Mouse (Mus musculus) inflammation-experienced regulatory T-cells, adult 6 months (primary cell): Measurements from ENCODE around the gene Acaca. TPM values are rescaled to one million over a fixed set of nuclear protein-coding genes. Genes with fewer than 3 reads are reported as not detected.

Experiments used
- ATAC-seq: one replicate; pipeline ENCODE4 v1.8.0; 2017
- polyA plus RNA-seq, 3 experiments: library from polyadenylated mRNA; unstranded; fragments of 100-300 nt; shearing (Covaris generic); gene quantifications; one replicate each; pipeline ENCODE4 v1.2.1; 2017

Acaca gene
- polyA plus RNA-seq, 3 experiments from 2014 or later, result 3.5 to 4.9 (median 4.8) TPM

DNA sequence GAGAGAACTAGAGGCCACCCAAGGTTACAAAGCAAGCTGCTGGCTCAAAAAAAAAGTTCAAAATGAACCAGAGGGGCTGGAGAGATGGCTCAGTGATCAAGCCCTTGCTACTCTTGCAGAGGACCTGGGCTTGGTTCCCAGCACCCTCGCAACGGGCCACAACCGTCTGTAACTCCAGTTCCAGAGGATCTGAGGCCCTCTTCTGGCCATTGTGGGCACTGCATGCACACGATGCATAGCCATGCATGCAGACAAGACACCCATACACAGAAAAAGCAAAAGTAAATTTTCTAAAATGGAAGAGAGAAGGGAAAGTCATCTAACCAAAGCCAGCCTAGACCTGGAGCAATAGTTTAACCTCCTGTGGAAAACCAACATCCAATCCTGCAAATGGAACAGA is 277.3 kb downstream of the Acaca start:
- ATAC-seq, result no peak

DNA sequence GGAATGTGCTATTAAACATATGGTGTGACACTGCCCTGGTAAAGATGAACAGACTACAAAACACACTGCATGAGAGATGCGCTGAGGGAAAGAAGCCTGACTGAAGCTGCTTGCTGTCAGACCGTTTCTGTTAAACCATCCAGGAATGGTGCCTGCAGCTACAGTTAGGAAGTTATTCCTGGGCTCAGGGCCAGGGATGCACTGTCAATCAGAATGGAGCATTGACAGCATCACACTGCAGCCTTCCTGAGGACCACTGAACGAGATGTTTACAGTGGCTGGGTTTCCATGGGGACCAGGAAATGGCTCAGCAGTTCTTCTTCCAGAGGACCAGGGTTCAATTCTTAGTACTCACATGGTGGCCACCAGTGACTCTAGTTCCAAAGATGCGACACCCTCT is 280.9 kb downstream of the Acaca start:
- no peak for ATAC-seq

DNA sequence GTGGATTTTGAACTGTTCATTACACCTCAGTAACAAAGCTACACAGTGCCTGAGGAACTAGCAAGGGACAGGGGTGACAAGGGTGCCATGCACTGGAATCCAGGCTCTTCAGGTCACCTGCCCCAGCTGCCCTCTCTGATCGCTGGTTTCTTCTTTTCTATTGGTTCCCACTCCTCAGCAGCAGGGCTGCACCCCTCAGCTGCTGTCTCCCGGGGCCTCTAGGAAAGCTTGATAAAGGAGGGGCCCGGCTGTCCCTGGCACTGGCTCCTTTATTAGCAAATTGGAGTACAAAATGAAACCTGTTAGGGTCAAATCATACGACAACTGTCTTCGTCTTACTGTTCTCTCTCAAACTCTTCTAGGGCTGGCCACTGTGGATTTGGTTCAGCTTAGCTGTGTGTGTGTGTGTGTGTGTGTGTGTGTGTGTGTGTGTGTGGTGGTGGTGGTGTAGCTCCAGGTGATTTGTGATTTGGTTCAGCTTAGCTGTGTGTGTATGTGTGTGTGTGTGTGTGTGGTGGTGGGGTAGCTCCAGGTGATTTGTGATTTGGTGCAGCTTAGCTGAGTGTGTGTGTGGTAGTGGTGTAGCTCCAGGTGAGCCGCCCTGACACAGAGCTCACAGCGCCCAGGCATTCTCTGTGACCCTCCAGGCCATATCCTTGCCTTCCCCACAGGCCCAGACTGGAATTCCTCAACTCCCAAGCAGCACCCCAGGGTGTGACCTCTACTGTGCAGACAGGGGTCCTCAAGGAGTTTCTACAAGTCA is 281.6 kb downstream of the Acaca start:
- no peak for ATAC-seq

DNA sequence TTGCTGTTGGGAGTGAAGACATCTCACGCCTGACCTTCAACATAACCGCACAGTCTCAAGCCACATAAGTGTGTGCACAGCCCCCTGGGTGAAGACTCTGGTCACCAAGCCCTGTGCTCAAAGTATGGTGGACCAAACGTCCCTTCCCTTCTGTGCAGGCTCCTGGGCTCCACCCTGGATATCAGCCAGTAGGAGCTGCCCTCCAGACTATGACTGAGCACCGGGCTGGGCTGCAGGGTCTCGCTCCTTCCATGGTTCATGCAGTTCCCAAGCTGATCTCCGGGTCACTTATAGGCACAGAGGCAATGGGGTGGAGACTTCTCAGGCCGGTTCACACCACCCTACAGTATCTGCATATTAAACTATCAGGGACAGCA is 282.2 kb downstream of the Acaca start:
- no peak for ATAC-seq

DNA sequence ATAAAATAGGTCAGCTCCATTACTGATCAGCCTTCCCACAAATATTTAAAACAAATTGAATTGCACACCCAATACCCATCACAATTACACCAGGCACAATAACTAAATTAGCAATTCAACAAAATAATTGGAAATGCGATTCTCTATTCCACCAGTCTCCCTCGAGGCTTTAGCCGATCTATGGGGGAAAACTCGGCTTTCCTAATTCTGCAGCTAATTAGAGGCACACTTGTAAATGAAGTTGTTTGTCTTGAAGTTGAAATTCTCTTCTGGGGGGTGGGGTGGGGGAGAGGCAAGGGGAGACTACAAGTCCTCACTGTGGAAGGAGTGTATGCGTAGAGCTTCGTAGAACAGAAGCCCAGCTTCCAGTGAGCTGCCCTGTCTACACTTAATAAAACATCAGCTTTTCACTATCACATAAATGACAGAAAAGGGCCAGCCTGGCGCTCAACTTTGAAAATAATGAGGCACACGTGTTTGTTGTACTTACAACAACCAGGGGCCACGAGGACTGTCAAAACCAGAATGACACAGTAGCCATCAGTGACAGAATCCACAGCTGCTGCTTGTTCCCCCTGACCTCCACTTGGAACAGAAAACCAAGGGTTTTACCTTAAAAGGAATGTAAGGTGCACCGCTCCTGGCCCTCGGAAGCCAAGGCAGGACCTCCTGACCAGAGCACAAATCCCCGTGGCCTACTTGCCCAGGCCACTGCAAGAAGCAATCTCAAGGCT is 282.9 kb downstream of the Acaca start:
- ATAC-seq, result no peak

DNA sequence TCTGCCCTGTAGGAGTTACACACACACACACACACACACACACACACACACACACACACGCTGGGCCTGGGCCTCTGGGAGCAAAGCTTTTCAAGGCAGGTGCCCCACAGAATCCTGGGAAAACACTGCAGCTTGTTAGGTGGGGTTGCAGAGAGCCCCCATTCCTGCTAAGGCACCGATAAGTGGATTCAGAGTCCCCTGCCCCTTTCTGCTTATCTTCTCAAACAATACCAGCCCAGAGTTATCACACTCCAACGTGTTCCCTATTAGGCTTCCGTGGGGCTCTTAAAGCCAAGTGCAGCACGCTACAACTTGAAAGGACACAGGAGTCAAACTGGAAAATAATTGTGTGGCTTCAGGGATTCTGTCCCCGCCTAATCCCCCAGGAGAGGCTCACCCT is 283.6 kb downstream of the Acaca start:
- no peak for ATAC-seq

DNA sequence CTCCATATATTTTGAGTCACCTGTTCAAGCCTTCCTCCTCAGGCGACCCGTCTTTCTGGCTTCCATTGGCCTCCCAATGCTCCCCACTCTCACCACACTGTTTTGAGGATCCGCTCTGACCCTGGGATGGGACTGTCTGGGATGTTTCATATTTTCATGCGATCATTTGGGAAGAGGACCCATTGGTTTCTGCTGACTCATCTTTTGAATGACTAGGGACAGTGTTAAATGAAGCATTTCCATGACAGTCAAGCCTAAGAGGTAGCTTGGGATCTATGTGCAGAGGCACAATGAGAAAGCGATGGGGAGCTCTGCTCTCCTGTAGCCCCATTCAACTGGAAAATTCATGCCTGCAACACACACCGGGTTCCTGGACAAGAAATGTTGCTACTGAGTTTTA is 291.3 kb downstream of the Acaca start:
- no peak for ATAC-seq

DNA sequence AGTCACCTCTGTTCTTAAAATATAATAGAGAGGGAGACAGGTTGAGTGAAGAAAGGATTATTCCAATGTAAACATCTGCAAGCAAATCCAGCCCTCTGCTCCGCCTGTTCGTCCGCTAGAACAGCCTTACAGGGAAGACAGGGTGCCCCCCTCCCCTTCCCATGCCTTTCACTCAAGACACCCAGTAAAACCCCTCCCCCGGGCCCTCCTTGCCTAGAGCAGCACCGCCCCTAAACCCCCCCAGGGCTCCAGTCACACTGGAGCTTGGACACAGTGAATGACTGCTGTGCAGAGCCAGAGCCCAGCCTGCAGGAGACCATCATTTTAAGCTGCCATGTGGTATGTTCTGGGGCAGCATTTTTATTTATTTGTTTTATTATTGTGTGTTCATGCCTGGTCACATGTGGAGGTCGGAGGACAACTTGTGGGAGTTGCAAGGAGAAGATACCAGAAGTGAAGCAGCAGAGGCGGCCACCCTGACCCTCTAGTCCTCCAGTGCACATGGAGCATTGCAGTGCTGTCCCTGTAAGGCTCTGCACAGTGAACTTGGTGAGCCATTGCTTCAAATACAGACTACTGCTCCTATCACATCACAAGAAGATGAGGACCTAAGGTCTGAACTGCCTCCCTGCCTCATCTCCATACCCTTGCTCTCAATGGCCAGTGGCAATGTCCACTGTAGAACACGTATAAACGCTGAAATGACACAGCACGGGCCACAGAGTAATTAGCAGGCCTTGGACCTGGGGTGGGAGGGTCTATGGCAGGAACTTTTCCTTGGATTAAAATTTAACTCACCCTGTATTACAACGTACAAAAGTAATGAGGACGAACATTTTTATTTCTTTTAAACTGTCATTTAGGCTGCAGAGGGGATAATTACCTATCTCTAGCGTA is 296.5 kb downstream of the Acaca start:
- no peak for ATAC-seq

DNA sequence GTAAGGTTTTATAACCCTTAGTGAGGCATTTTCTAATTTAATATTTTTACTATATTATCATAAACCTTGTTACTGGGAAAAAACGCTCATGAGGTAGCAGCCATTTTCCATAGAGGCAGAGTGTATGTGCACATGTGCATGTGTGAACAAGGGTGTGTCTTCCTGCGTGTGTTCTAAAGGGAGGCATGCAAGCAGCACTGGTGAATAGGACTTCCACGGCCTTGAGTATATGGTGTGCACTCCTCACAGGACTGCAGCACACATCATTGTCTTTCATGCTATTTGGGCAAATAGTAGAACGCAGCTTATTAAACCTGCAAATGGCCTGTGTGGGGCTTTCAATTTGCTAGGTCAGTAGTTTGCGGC is 297.1 kb downstream of the Acaca start:
- no peak for ATAC-seq

DNA sequence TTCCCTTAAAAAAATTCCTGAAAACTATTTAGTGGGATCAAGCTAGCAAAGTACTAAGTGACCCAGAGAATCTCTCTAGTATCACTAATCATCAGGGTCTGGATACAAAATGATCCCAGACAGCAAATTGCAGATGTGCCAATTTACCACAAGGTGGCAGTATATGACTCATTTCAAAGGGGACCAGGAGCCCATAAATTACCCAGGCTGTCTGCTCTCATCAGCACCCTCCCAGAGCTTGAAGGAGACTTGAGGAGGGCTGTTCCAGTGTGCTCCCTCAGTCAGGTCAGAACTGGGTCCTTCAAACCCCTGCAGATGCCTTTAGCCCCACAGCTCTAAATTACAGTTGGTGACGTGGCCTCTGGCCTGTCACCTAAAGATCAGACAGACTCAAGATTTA is 300.1 kb downstream of the Acaca start:
- ATAC-seq, result no peak

DNA sequence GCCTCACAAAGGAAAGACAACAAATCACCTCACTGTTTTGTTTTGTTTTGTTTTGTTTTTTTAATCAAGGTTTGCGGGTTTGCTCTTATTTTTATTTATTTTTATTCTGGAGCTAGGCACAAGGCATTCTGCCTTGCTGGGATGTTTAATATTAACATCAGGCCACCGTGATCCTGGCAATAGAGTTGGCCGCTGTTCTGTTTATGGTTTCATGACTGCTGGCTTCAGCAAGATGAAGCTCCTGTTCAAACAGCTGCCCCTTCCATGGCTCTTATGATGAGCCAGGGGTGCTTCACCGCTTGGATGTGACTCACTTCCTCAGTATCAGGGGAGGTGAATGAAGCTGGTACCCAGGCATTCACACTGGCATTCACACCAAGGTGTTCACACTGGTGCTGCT is 300.9 kb downstream of the Acaca start:
- no peak for ATAC-seq

DNA sequence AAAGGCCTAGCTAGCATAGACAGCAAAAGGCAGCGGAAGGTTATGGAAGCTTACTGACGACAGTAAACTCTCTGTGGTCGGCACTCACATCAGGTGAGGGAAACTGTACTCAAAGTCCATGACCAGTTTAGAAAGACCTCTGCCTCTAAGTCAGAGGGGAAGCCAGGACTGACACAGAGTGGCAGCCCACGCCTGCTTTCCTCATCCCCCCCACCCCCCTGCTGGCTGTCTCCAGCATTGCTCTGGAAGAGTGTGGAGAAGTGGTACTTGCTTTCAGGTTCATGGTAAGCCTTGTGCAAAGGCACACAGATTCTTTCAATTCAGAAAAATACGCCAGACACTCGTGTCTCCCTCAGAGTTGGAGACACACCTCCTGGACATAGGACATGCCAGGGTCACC is 305.4 kb downstream of the Acaca start:
- ATAC-seq, result no peak

DNA sequence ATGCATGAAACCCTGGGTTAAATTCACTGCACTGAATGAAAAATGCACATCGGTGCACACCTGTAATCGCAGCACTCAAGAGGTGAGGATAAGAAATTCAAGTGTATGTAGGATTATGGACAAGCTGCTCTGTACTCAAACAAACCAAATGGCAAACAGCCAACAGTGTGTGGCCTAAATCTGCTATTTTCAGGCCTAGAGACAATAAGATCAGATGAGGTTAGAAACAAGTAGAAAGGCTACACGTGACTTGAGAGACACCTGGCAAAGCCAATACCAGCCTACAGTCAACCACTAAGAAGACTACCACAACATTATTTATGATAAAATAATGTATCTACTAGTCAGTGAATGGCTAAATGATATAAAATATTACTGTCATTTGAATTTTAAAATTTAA is 310.9 kb downstream of the Acaca start:
- no peak for ATAC-seq

DNA sequence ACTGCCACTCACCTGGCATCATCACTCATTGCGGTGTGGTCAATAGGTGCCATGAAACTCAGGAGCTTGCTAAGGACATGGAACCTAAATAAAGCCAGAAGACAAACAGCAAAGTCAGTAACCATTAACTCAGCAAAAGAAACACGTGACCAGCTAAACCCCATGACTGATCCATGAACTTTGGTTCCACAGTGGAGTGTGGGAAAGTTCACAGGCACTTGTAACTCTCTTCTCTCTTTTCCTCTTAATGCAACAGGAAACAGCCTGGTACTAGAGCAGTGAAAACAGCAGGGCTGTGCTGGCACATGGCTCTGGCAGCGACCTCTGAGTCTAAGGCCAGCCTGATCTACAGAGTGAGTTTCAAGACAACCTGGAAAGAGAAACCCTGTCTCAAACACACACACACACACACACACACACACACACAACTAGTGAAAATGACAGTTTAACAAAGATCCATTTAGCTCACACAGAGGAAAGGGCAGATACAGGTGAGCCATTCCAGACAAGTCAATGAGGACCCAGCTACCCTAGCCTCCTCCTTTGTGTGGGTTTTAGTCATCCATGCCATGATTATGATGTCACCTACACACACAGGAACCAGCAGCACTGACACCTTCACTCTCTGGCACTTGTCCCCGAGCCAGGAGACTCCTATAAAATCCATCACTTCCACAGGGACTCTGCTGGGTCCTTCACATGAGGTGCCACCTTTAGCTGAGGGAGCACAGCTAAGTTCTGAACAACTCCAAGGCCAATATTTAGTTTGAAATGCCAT is 313.3 kb downstream of the Acaca start:
- no peak for ATAC-seq

Other genes with a start within 250 kb of the Acaca start
- 10 to 100 TPM; 75.0 to 84.6 (median 81.7) TPM for gene Ddx52, start 187.6 kb upstream of the Acaca start, polyA plus RNA-seq
- 10 to 100 TPM in 2 of 3 experiments, 1 to 10 TPM in 1; 6.3 to 11.0 (median 10.4) TPM for gene Synrg, start 165.2 kb upstream of the Acaca start, polyA plus RNA-seq
- gene Dusp14, start 60.4 kb upstream of the Acaca start, polyA plus RNA-seq, result 10 to 100 TPM; 16.6 to 20.9 (median 20.7) TPM
- gene Tada2a, start 72 bp upstream of the Acaca start, polyA plus RNA-seq, result 10 to 100 TPM; 10.2 to 14.2 (median 13.7) TPM
- not detected for gene Gm11437, start 37.8 kb downstream of the Acaca start, polyA plus RNA-seq